Mouse (Mus musculus) urinary bladder, postnatal 36 days (tissue): Measurements from ENCODE around the gene Macrod1.
"Not testable (repeated sequence)": the region's sequence is repeated elsewhere in the genome, so short reads cannot be mapped to it uniquely, and the experiment has no call there.

Source experiments
- DNase-seq, 2 experiments: peaks; one replicate each; pipeline ENCODE4 v3.0.0; 2022; ENCODE audit warnings: low spot score in 2 of 2, mixed read lengths in 1 of 2

Gene Macrod1

GRCm38 (mm10) chr19:7056248-7057087 lies at the start of gene Macrod1:
TSS of gene Macrod1 (plus strand) at chr19:7056810.
- peak; percentile 61 to 83 for DNase-seq

GRCm38 (mm10) chr19:7006892-7007593 lies 49.6 kb upstream of the Macrod1 start:
- no peak for DNase-seq

DNA sequence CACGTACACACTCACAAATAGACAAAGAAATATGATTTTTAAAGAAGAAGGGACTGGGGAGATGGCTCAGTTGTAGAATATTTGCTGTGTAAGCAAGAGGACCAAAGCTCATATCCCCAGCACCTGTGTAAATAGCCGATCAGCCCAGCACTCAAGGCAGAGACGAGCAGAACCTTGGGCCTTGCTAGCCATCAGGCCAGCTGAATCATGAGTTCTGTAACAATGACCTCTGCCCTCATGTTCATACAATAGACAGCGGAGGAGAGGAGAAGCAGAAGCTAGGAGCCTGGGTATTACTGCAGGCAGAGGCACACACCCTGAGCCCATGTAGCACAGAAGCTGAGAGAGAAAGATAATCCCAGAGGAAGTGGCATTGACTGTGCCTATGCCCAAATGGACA lies 44.2 kb upstream of the Macrod1 start:
- no peak for DNase-seq

DNA sequence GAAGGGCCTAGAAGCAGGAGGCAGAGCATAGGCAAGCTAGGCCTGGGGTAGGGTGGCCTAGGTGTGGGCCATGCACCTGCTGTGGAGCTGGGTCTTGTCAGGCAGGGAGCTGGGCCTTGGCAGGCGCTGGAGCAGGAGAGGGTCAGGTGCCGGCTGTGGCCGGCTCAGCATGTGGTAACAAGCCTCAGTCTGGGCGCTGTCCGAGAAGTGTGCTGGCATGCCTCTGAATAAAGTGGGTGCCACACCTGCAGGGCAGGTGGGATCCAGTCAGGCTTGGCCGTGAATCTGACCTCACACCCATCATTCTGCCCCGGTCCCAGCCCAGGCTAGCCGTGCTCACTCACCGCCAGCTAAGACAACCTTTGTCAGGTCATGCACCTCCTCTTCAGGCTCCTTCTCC lies 42.6 kb upstream of the Macrod1 start:
- DNase-seq = peak; percentile 50 to 77

DNA sequence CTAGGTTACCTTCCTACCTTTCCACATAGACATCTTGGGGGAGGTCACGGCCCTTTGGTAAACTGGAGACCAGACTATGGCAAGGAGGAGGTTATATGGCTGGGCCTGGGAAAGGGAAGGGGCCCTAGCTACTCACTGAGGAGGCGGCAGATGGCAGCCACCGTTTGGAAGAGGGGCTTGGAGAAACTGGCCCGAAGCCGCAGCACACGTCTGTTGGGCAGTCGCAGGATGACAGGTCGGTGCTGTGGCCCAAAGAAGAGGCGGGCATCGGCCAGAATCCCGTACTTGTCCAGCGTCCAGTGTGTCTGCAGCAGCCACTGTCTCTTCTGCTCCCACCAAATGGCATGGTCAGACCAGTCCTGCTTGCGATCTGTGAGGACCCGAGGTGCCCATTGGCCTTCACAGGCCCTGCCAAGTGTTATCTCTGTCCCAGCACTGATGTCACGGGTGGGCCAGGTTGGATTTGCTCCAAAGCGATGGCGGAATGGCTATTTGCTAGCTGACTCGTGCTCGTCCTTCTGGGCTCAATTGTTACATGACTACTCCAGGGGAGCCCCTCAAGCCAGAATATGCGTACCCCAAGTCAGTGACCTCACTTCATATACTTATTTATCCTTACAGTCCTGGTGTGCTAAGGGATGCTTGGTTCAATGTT lies 42.0 kb upstream of the Macrod1 start:
- DNase-seq = no peak

DNA sequence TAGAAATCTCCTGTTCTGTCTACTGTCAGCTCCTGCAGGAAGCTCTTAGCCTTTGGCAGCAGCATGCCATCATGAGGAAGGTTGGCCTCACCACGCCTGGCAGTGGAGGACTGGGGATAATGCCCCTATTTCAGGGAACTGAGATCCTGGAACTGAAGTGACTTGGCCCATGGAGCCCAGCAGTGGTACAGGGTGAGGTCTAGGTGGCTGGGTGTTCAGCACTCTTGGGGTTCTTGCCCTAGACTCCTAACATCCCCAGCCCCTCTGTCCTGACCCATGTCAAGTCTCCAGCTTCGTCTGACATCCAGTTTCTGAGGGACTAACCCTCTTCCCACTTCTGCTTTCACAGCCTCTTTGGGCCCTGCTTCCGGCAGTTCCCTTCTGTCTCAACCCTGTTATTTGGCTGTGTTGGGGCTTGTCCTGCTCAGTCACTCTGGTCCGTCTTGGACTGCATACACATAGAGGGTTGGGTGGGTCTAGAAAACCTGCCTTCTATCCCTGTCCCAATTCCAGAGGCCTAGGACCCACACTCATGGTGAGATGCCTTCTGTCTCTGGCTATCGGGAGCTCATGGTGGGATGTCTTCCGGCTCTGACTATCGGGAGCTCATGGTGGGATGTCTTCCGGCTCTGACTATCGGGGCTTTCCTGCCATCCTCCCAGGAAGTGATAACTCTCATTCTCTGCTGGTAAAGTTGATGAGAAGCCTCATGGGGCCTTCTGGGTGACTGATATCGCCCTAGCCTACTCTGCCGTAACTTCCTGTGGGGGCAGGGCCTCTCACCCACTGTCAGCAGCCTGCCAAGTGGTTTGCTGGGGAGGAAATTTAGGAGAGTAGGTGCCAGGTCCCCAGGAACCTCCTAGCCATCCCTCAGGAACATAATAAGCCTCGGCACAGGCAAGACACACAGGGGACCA lies 38.8 kb upstream of the Macrod1 start:
- DNase-seq = no peak

- no peak for DNase-seq
These were observed 38.1 kb upstream of the Macrod1 start for GRCm38 (mm10) chr19:7018546-7018945.

GRCm38 (mm10) chr19:7019191-7019590 lies 37.4 kb upstream of the Macrod1 start, which contains the start of gene Fermt3:
TSS of gene Fermt3 (minus strand) at chr19:7019469.
- no peak for DNase-seq

GRCm38 (mm10) chr19:7020224-7020641 lies 36.4 kb upstream of the Macrod1 start:
- DNase-seq = peak in 1 of 2 experiments; percentile 54

- no peak for DNase-seq
These were observed 27.1 kb upstream of the Macrod1 start for GRCm38 (mm10) chr19:7029531-7029930.

- no peak for DNase-seq
These were observed 22.6 kb upstream of the Macrod1 start for GRCm38 (mm10) chr19:7034006-7034405.

DNA sequence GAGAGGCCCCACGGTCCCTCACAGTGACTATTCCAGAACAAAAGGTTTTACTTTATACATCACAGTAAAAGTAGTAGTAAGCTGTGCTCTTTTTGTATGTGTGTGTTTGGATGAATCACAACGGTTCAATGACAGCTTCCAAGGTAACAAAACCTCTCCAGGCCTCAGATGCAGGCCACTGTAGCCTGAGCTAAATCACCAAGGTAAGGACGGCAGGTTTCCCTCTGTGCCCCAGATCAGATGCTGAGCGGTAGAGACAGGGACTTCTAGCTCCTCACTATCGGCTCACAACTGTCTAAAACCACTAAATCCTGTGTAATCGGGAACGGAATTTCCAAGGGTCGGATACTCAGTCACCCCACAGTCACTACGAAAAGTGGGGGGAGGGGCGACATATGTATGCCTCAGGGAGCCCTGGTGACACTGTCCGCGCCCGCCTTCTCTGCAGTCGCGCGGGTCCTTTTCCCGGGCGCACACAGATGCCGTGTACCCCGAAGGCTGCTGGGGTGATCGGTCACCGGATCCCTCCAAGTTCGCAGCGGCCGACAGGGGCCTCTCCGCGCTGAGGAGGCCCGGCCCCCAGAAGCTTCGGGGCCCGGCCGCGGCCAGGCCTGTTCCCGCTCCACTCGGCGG lies 17.4 kb upstream of the Macrod1 start:
- peak; percentile 23 to 30 for DNase-seq

DNA sequence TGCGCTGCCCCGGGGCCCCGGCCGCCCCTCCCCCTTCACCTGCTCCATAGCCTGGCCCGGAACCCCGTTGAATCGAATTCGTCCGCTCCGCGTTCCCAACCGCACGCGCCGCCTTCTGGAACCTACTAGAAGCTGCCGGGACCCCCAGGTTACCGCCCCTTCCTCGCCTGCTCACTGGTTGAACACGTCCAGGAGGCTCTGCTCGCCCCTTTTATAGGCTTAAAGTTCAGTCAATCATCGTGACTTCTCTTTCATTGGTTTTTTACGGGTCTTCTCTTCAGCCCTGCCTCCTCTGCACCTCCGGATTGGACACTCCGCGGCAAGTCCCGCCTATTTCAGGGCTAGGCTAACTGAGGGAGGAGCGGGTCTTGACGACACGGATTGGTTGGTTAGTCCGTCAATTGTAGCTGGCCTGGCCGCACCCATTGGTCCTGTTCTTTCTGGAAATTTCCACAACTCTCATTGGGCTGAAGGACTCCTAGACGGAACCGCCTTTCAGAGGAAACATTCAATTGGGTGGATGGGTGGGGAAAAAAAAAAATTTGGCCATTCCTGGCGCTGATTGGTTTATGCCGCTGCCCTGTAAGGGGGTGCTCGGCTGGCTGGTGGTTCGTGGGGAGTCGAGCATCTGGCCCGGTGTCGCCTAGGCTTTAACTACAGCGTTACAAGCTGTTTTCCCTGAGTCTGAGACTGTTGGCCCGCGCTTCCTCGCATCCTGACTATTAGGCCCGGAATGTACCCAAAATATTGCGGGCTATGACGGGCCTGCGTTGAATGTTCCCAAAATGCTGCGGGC lies 16.6 kb upstream of the Macrod1 start, which contains the start of gene Stip1:
Gene Stip1, minus strand, starts transcription at position 127 of the 796 bp plus-strand sequence.
- peak; percentile 98 to 99 for DNase-seq

- DNase-seq = no peak
These were observed 15.9 kb upstream of the Macrod1 start for GRCm38 (mm10) chr19:7040637-7041130.

GRCm38 (mm10) chr19:7041171-7041570 lies 15.4 kb upstream of the Macrod1 start:
- no peak for DNase-seq

GRCm38 (mm10) chr19:7044279-7044678 lies 12.3 kb upstream of the Macrod1 start:
- DNase-seq = no peak

DNA sequence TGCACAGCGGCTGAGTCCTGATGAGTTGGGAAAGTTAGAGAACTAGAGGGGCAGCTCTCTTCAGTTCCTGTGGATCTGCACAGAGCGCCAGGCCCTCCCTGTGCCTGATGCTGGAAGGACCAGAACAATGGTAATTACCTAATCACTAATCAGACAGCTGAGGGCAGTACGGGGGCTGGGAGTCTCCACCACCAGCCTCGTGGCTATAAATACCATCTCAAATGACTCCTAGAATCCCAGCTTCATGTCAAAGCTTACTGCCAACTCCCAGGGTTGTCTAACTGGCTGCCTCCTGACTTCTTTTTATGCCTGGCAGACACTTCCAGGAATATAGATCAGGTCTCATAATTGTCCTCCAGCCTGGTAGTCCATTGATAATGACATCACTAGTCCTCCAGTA lies 11.9 kb upstream of the Macrod1 start:
- no peak for DNase-seq

DNA sequence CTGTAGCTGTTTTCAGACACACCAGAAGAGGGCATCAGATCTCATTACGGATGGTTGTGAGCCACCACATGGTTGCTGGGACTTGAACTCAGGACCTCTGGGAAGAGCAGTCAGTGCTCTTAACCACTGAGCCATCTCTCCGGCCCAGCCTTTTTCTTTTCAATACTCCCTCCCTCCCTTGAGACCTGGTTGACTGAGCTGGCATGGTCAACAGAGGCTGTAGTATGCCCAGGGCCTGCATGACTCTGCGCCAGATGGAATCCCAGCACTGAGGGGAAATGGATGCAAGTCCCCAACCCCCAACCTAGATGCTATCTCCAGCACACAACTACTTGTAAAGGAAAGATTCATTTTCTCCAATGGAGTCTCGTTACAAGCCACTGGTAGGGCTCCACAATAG lies 3.2 kb upstream of the Macrod1 start:
- DNase-seq = not testable (repeated sequence)

GRCm38 (mm10) chr19:7054772-7055171 lies 1.8 kb upstream of the Macrod1 start:
- DNase-seq = no peak

DNA sequence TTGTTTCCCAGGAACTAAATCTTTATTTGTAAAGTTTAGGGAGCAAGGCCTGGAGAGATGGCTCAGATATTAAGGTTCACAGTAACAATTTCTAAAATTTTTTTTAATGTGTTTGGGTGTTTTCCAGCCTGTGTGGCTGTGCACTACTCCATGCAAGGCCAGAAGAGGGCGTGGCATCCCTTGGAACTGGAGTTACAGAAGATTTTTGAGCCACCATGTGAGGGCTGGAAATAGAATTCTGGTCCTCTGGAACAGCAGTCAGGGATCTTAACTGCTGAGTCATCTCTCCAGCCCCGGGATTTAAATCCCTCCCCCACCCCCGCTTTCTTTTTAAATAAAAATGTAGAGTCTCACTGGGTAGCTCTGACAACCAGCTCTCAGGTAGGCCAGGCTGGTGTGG lies 1.4 kb upstream of the Macrod1 start:
- DNase-seq = no peak
